ENCODE assay signal across 17 mouse cellular contexts in the genomic region with DNA sequence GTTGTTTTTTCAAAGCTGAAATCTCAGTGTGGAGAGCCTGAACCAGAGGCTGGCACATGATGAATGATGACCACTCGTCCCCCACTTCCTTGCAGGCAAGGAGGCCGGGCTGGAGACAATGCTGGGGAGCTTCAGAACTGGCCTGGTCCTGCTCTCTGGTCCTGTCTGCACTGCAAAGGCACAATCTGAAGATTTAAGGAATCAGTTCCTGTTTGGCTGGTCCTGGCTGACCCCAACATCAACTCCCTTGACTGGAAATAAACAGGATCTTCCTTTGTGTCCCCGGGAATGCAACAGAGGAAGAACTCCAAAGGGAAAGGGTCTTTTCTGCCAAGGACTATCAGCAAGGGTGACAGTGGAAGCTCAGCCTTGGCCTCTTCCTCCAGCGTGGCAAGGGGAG. TPM values are rescaled to one million over a fixed set of nuclear protein-coding genes. Genes with fewer than 3 reads are reported as not detected.
DNase-seq lines count a peak whose midpoint lies in the region; ATAC-seq and TF ChIP-seq lines count a peak whose summit lies in the region.
"Had no signal": no experiment of that assay in that cellular context is flagged by ENCODE, and none has a peak within 500 bp of the region (broad histone marks: within the 10 kb centered on the region; RNA-seq: fewer than 3 reads in every experiment).

No protein-coding gene starts in this region.

- no peak overlapping the region for H3K27ac ChIP-seq in kidney, embryonic 14.5 days (ENCODE audit: low read depth, low read length)
- no peak overlapping the region for H3K27ac ChIP-seq in midbrain, postnatal 0 days (ENCODE audit: low read depth, low read length)
- H3K27ac ChIP-seq: forebrain, embryonic 15.5 days; hindbrain, embryonic 15.5 days; limb, embryonic 12.5 days; neural tube, embryonic 12.5 days; stomach, embryonic 15.5 days had no signal

- H3K9me3 ChIP-seq in kidney, embryonic 14.5 days (ENCODE audit: control insufficient read depth, low read length): no peaks in the 10 kb centered on the region
- no peaks in the 10 kb centered on the region for H3K9me3 ChIP-seq in midbrain, postnatal 0 days (ENCODE audit: low read length)
- H3K9me3 ChIP-seq: forebrain, embryonic 15.5 days; hindbrain, embryonic 15.5 days; limb, embryonic 12.5 days; neural tube, embryonic 12.5 days; stomach, embryonic 15.5 days had no signal

- no peak for ATAC-seq in kidney, embryonic 14.5 days (ENCODE audit: low FRiP score, low TSS enrichment)
- ATAC-seq in midbrain, postnatal 0 days (ENCODE audit: low FRiP score): no peak
- ATAC-seq: forebrain, embryonic 15.5 days had no signal

- no peak overlapping the region for H3K4me3 ChIP-seq in kidney, embryonic 14.5 days (ENCODE audit: low read length)
- no peak overlapping the region for H3K4me3 ChIP-seq in midbrain, postnatal 0 days (ENCODE audit: low read depth, low read length)
- H3K4me3 ChIP-seq: forebrain, embryonic 15.5 days; hindbrain, embryonic 15.5 days; limb, embryonic 12.5 days; neural tube, embryonic 12.5 days; stomach, embryonic 15.5 days had no signal

- no peaks in the 10 kb centered on the region for H3K36me3 ChIP-seq in kidney, embryonic 14.5 days (ENCODE audit: control insufficient read depth, insufficient read depth, low read length)
- H3K36me3 ChIP-seq in midbrain, postnatal 0 days (ENCODE audit: insufficient read depth, low read length): no peaks in the 10 kb centered on the region
- H3K36me3 ChIP-seq: forebrain, embryonic 15.5 days; hindbrain, embryonic 15.5 days; limb, embryonic 12.5 days; neural tube, embryonic 12.5 days; stomach, embryonic 15.5 days had no signal

- no peaks in the 10 kb centered on the region; the same call in 1 of the 2 replicates for H3K27me3 ChIP-seq in kidney, embryonic 14.5 days (ENCODE audit: control insufficient read depth, insufficient read depth, low read length)
- peaks cover 4% of the 10 kb centered on the region; the same call in 1 of the 2 replicates for H3K27me3 ChIP-seq in midbrain, postnatal 0 days (ENCODE audit: insufficient read depth, low read length)
- H3K27me3 ChIP-seq: neural tube, embryonic 12.5 days; stomach, embryonic 15.5 days had no signal

- peak; percentile 75 for DNase-seq in kidney, adult 11 months
- peak; percentile 34 to 63 for DNase-seq in kidney, adult 8-10 months
- peak; percentile 37 to 52 for DNase-seq in kidney, postnatal 4 days
- peak; percentile 50 for DNase-seq in lung, postnatal 14 days
- no peak for DNase-seq in gastrocnemius, postnatal 36 days
- no peak for DNase-seq in midbrain, postnatal 0 days (ENCODE audit: low spot score)
- no peak for DNase-seq in left cerebral cortex, postnatal 36 days (ENCODE audit: low spot score in 2 of 2)
- DNase-seq: cerebellum, postnatal 10 days; layer of hippocampus, postnatal 36 days had no signal

- intact Hi-C loops in gastrocnemius, postnatal 36 days (cut with DNase I): no loop called here
- intact Hi-C loops in left cerebral cortex, postnatal 36 days (cut with DNase I): no loop called here

- no peak overlapping the region for H3K9ac ChIP-seq in kidney, embryonic 14.5 days (ENCODE audit: low read depth, low read length)
- no peak overlapping the region for H3K9ac ChIP-seq in midbrain, postnatal 0 days (replicated peaks; ENCODE audit: low read length, poor library complexity, severe bottlenecking)
- H3K9ac ChIP-seq: forebrain, embryonic 15.5 days; hindbrain, embryonic 15.5 days; limb, embryonic 12.5 days; neural tube, embryonic 12.5 days; stomach, embryonic 15.5 days had no signal

- H3K4me2 ChIP-seq in kidney, embryonic 14.5 days (replicated peaks; ENCODE audit: low read depth, low read length): no peak overlapping the region
- no peak overlapping the region for H3K4me2 ChIP-seq in midbrain, postnatal 0 days (ENCODE audit: low read depth, low read length, poor library complexity, severe bottlenecking)
- H3K4me2 ChIP-seq: forebrain, embryonic 15.5 days; hindbrain, embryonic 15.5 days; limb, embryonic 12.5 days; neural tube, embryonic 12.5 days; stomach, embryonic 15.5 days had no signal

- peaks cover 6% of the 10 kb centered on the region; the same call in 1 of the 2 replicates for H3K4me1 ChIP-seq in kidney, embryonic 14.5 days (ENCODE audit: control insufficient read depth, insufficient read depth, low read length)
- peaks cover 2% of the 10 kb centered on the region; the same call in 1 of the 2 replicates for H3K4me1 ChIP-seq in midbrain, postnatal 0 days (ENCODE audit: insufficient read depth, low read length)

- WGBS in kidney, embryonic 14.5 days: 37% methylated on average over 4 of the region's 4 CpGs
- 81% methylated on average over 4 of the region's 4 CpGs for WGBS in midbrain, postnatal 0 days

- TF ChIP-seq CTCF in midbrain, postnatal 0 days (IDR thresholded peaks at IDR 0.05): no peak

RNA-seq across cellular contexts. Expression of a gene that starts 4.7 kb away (rescaled TPM):
- polyA plus RNA-seq in kidney, embryonic 14.5 days (2014; fragmentation: Nextera tagmentation; extraction: Ambion mirVana): 0.29 and 0.53 TPM in 2 replicates
- 1 to 10 TPM; 1.7 to 2.8 TPM for total RNA-seq in gastrocnemius, postnatal 36 days (2021)
- not detected in 2 replicates for total RNA-seq in midbrain, postnatal 0 days (2014; rRNA removed)
- polyA plus RNA-seq in midbrain, postnatal 0 days (2015; fragmentation: Nextera tagmentation; extraction: Ambion mirVana): 0.34 and 0.35 TPM in 2 replicates
- total RNA-seq in left cerebral cortex, postnatal 36 days (2021): under 1 TPM in 1 of 2 experiments, not detected in 1; 0.81 TPM
- polyA plus RNA-seq: C2C12; small intestine, adult 2 months had no signal

RNA-seq across cellular contexts. Expression of a gene that starts 25.4 kb away (rescaled TPM):
- polyA plus RNA-seq in kidney, embryonic 14.5 days (2014; fragmentation: Nextera tagmentation; extraction: Ambion mirVana): 26.7 and 44.3 TPM in 2 replicates
- 10 to 100 TPM in 1 of 2 experiments, 1 to 10 TPM in 1; 6.5 to 18.3 TPM for total RNA-seq in gastrocnemius, postnatal 36 days (2021)
- 9.1 and 10.1 TPM in 2 replicates for total RNA-seq in midbrain, postnatal 0 days (2014; rRNA removed)
- polyA plus RNA-seq in midbrain, postnatal 0 days (2015; fragmentation: Nextera tagmentation; extraction: Ambion mirVana): 4.2 and 4.3 TPM in 2 replicates
- total RNA-seq in left cerebral cortex, postnatal 36 days (2021): 1 to 10 TPM; 2.2 to 4.0 TPM

Comparison
In these comparisons a context has a peak if more than half of its experiments do, and no peak if none do; other contexts are left out.
1. DNase-seq: peak in kidney, adult 11 months (single experiment), kidney, adult 8-10 months (2 of 2), kidney, postnatal 4 days (2 of 2) and lung, postnatal 14 days (single experiment); none in gastrocnemius, postnatal 36 days (0 of 2), midbrain, postnatal 0 days (single experiment) and left cerebral cortex, postnatal 36 days (0 of 2).